Mouse (Mus musculus) ES-Bruce4 (cell line): ENCODE data around the gene Prkar2a.
A peak's percentile ranks its signal among the peaks of the same experiment; 100 is the strongest.

Source experiments
- CTCF ChIP-seq: IDR thresholded peaks from one replicate; pipeline ENCODE4 v1.8.1; 2011; ENCODE audit warnings: low read depth, low read length
- POLR2A ChIP-seq: IDR thresholded peaks from one replicate; pipeline ENCODE4 v1.8.1; 2011; ENCODE audit warnings: low read length; ENCODE audit not compliant: insufficient read depth

DNA sequence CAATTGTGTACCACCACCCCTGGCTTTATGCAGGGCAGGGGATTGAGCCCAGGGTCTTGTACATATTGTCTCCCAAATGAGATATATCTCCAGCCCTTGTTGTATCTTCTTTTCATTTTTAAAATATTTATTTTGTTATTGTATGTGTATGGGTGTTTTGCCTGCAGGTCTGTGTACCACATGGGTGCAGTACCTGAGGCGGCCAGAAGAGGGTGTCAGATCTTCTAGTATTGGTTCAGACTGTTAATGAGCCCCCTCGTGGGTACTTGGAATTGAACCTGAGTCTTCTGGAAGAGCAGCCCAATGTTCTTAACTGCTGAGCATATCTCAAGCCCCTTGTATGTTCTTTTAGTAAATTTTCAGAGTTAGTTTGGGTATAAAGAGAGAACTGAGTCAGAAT, 16.0 kb upstream of the Prkar2a start:
- TF ChIP-seq POLR2A (no peak), CTCF (peak; percentile 45)
